Mouse (Mus musculus): Measurements from ENCODE around the gene Mpst.
A peak's percentile ranks its signal among the peaks of the same experiment; 100 is the strongest.

Gene Mpst

GRCm38 (mm10) chr15:78406293-78406934 lies at the start of gene Mpst:
TSS of gene Mpst (plus strand) at chr15:78406416.
- peak; percentile 94 for DNase-seq (ENCODE audit: low read depth, low spot score)

GRCm38 (mm10) chr15:78365916-78366315 lies 40.3 kb upstream of the Mpst start:
- no peak for DNase-seq (ENCODE audit: low read depth, low spot score)

DNA sequence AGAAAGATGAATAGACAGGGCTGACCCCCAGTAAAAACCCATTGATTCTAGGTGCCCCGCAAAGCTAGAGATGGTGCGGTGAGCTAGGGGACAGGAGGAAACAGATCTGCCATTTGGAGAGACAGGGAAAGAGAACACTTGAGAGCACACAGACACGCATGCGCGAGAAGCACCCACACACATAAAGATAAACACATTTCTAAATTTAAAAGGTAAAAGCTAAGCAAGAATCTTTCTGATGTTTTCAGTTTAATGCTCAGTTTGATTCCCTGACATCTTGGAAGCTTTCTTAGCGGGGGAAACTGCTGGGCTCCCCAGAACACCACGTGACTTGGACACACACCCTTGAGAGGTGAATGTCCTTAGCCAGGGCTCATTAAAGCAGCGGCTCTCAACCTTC lies 39.3 kb upstream of the Mpst start:
- no peak for DNase-seq (ENCODE audit: low read depth, low spot score)

DNA sequence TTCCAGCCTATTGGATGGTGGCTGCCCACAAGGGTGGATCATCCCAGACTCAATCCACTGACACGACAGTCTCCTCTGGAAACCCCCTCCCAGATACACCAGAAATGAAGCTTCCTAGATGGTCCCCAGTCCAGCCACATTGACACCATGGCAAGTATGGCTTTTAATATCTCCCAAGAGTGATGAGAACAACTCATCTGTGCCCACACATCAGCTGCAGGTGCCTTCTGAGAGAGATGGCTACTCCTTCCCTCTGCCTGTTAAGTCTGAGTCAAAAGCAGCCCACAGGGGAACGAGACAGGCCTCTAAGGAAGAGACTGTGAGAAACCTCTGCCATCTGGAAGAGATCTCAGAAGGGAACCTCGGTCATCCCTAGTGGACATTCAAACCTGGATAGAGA lies 38.4 kb upstream of the Mpst start:
- DNase-seq (ENCODE audit: low read depth, low spot score): no peak

GRCm38 (mm10) chr15:78368926-78369346 lies 37.3 kb upstream of the Mpst start:
- peak; percentile 46 for DNase-seq (ENCODE audit: low read depth, low spot score)

GRCm38 (mm10) chr15:78369641-78370040 lies 36.6 kb upstream of the Mpst start:
- no peak for DNase-seq (ENCODE audit: low read depth, low spot score)

DNA sequence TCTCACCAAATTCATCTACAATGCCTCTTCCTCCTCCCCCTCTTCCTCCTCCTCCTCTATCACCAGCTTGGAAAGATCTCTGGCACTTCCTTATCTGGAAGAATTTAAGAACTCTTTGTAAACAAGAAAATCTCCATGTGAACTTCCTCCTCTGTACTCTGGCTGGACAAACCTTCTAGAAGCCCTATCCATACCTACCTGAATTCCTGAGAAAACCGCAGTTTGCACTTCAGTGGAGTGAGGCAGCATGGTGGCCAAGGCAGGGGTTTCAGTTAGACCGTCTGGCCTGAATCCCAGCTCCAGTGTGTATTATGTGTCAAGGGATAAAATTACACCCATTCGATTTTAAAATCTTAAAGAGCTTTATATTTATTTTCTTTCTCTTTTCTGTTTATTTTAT lies 33.4 kb upstream of the Mpst start:
- DNase-seq (ENCODE audit: low read depth, low spot score): no peak

DNA sequence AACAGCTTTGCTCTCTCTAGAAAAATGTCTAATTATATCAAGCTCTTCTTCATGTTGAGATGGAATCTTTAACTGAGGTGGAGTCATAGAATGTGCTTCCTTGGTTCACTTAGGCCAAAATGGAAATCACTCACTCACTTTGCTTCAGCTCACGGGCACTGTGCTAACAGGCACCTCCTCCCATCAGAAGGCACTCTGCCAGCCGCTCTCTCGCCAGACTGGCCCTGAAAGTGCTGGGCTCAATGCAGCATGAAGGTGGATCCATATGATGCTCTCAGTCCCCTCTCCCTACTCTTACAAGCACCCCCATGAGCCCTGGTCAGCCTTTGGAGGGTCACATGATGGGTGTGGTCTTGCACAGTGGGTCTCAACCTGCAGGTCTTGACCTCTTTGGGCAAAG lies 32.0 kb upstream of the Mpst start:
- no peak for DNase-seq (ENCODE audit: low read depth, low spot score)

DNA sequence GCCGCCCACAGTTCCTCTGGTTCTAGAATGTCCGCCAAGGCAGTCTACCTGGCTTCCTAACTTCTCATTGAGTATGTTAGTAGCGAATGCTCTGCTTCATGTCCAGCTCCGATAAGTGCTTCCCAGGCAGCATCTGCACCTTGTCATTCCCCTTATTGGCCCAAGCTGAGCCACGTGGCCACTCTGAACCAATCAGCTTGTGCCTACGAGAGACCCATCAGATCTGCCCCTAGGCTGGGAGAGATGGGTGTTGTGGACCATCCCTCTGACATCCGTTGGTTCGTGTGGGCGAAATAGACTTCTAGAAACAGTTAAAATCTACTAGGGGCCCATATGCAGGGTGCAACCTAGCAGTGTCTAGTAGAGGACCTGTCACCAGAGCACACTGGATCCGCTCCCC lies 28.4 kb upstream of the Mpst start:
- DNase-seq (ENCODE audit: low read depth, low spot score): no peak

DNA sequence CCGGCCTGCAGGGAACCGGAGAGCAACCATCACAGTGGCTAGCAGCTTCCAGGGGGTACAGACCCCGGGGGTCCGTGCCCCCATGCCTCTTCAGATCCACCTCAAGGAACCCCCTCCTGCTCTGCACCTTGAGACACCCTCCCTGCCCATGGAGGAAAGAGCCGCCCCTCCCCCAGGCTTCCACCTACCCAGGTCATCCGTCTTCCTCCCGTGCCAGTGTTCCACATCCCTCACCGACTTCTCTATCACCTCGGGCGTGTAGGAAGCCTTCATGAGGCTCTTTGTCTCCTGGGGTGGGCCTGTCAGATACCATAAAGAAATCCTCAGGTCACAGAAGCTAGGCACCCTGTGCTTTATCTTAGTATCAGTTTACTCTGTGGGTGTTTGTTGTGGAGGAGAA lies 27.7 kb upstream of the Mpst start:
- no peak for DNase-seq (ENCODE audit: low read depth, low spot score)

GRCm38 (mm10) chr15:78380208-78380607 lies 26.0 kb upstream of the Mpst start:
- DNase-seq (ENCODE audit: low read depth, low spot score): no peak

DNA sequence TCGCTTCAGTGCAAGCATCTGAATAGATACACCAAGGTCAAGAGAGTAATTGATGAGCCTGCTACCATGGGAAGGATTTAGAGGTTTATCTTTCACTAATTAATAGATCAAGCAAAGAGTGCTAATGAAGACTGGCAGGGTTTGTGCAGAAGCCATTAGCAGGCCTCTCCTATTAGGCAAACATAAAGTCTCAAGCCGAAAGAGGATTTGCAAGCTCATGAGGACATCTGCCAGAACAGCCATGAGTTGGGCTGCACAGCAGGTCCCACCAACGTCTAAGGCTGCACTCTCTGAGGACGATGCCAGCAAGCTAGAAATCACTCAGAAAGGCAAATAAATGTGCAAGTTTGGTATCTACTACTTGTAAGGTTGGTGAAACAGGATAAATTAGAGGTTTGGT lies 25.5 kb upstream of the Mpst start:
- DNase-seq (ENCODE audit: low read depth, low spot score): no peak

GRCm38 (mm10) chr15:78382115-78382514 lies 24.1 kb upstream of the Mpst start:
- no peak for DNase-seq (ENCODE audit: low read depth, low spot score)

DNA sequence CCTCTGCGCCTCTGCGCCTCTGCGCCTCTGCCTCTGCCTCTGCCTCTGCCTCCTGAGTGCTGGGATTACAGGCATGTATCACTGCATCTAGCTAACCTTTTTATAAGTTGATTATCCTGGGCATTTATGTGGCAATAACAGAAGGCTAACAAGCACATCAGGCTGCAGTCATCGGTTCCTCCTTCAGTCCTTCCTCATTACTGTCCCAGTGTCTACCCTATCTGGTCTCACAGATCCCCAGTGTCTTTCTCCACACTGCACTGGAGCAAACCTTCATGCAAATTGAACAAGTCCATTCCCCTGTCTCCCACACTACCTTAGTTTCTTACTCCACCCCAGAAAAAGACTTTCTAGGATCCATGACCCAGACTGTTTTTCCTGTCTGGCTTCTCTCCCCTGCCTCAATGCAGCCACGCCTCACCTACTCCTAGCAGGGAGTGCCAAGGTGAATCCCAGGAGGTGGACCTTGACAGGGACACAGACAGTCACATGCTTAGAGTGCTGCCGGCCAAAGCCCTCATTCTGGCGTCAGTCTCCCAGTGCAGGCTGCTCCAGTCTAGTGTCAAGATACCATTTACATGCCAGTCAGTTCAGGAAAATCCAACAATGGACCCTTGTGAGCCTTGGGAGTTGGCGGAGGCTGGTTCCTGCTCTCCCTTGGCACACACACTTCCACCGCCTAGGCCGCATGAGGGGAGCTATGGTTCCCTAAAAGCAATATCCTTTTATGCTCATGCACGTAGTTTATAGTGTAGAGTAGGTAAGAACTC lies 22.6 kb upstream of the Mpst start:
- DNase-seq (ENCODE audit: low read depth, low spot score): no peak

DNA sequence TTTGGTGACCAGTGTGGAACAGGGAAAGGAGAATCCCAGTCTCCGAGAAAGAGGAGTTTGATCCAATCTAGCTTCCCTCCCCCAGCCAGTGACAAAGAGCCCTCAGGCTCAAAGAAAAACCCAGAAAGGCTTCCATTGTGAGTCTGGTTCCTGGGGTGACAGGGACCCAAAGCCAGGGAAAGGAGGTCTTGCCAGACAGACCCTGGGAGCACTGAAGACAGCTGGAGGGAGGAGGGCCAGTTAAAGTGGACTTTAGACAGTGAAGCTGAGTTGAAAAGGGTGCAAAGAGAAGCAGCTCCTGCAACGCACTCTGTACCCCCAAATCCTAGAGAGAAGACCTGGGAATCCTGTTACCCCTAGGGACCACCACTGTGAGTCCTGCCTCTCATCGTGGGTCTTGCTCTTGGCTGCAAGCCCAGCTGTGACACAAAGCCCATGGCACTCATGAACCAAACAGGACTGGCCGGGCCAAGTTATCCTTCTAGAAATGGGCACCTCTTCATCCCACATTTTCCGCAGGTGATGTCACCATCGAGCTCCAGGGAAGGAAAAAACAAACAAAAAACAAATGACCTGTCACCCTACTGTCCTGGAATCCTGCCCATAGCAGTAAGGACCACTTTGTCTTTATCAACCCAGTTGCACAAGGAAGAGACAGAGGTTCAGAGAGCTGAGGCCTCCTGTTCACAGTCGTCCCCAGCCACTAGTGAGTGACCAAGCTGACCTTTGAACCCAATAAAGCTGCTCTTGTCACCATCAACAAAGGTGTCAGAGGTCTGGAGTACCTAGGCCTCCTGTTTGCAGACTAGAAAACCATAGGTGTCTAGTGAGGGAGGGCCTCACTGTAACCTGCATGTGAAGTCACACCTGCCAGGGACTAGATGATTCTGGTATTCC lies 21.7 kb upstream of the Mpst start:
- no peak for DNase-seq (ENCODE audit: low read depth, low spot score)

DNA sequence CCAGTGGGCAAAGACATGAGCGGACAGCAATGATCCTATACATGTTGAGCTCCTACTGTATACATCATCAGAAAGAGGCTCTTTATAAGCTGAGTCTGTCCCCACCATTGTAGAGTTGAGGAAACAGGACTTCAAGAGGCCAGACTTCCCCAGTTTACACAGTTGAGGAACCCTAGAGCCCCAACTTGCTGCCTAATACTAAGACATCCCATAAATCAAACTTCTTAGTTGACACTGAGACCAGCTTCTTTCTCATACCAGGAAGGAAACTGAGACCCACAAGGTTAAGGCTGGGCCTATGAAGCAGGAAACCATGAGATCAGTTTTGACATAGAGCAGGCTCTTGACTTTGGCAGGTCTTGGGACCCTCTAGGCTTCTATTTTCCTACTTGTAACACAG lies 20.7 kb upstream of the Mpst start:
- no peak for DNase-seq (ENCODE audit: low read depth, low spot score)

- DNase-seq (ENCODE audit: low read depth, low spot score): no peak
Observed at GRCm38 (mm10) chr15:78390855-78391254, 15.4 kb upstream of the Mpst start.

GRCm38 (mm10) chr15:78395478-78395962 lies 10.7 kb upstream of the Mpst start, which contains the start of gene Tex33:
TSS of gene Tex33 (minus strand) at chr15:78395912.
- DNase-seq (ENCODE audit: low read depth, low spot score): no peak

DNA sequence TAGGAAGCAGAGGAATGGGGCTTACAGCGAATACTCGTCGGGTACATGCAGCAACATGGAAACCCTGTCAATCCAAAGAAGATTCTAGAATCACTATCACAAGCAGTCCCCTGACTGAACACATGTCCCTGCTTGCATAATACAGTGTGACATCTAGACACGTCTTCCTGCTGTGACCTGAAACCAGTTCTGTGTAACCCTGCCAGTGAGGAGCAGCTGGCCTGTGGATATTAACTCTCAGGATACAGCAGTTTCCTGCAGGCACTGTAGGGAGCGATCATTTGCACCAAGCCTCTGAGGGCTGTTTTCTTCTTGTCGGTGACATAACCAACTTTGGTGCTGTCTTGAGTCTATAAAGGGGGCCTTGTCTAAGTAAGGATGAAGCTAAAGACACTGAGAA lies 4.9 kb upstream of the Mpst start:
- DNase-seq (ENCODE audit: low read depth, low spot score): no peak

DNA sequence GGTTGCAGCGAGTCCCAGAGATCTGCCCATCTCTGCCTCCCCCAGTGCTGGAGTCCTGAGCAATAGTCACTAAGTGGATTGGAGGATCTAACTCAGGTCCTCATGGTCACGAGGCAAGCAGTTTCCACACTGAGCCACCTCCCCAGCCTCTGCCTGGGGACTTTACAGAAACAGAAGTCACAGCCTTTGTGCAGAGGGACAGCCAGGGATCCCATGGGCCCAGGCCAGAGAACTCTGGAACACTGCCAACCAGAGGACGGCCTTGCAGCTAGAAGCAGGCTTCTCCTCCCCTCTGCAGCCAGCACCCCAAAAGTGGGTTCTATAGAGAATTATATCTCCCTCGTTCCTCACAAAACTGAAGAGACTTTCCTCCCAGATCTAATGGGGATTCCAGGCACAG lies 4.3 kb upstream of the Mpst start:
- DNase-seq (ENCODE audit: low read depth, low spot score): no peak

GRCm38 (mm10) chr15:78402423-78402822 lies 3.8 kb upstream of the Mpst start:
- DNase-seq (ENCODE audit: low read depth, low spot score): no peak

DNA sequence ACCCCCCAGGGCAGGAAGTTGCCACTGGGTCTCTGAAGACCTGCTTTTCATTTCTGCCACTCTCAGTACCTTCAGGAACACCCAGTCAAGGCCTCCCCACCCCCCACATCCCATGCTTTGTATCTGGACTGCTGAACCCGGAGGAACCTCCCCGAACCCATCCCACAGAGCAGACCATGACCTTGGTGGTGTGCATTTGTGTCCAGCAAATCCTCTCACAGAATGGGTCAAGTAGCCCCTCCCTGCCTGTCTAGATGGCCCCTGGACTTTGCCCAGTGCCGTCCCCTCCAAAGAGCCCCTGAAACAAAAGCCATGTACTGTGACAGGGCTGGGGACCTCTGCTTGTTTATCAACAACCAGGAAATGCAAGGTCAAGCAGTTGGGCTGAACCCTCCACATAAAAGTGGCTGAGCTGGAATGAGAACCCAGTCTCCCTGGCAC lies 2.9 kb upstream of the Mpst start:
- no peak for DNase-seq (ENCODE audit: low read depth, low spot score)

Data from A20 (cell line).